Mouse (Mus musculus) gastrocnemius, adult 8-10 months (tissue): ENCODE results near the gene Adprhl2. TPM values are rescaled to one million over a fixed set of nuclear protein-coding genes. Genes with fewer than 3 reads are reported as not detected.

Experiments
- DNase-seq, 2 experiments: peaks; one replicate each; pipeline ENCODE4 v3.0.0; 2022; ENCODE audit warnings: low spot score in 2 of 2
- total RNA-seq, 4 experiments: library from RNA; stranded (reverse); gene quantifications; 2 replicates each; pipeline ENCODE4 v1.2.4; 2022

The Adprhl2 gene
- total RNA-seq, 4 experiments from 2014 or later, result 8.1 to 9.5 (median 9.0) TPM

- no peak for DNase-seq
Observed at GRCm38 (mm10) chr4:126273753-126274152, 47.8 kb downstream of the Adprhl2 start.

- no peak for DNase-seq
Observed at GRCm38 (mm10) chr4:126269292-126269691, 52.2 kb downstream of the Adprhl2 start.

Other genes with a start within 250 kb of the Adprhl2 start
- gene Lsm10, start 225.1 kb downstream of the Adprhl2 start, total RNA-seq, result 10 to 100 TPM in 1 of 4 experiments, 1 to 10 TPM in 3; 8.8 to 10.9 (median 9.4) TPM
- 100 to 1,000 TPM; 122 to 135 (median 128) TPM for gene Stk40, start 217.7 kb downstream of the Adprhl2 start, total RNA-seq
- 1 to 10 TPM; 2.0 to 4.9 (median 2.6) TPM for gene Eva1b, start 174.0 kb downstream of the Adprhl2 start, total RNA-seq
- gene Sh3d21, start 158.2 kb downstream of the Adprhl2 start, total RNA-seq, result under 1 TPM; 0.46 to 0.86 (median 0.68) TPM
- 100 to 1,000 TPM in 3 of 4 experiments, 10 to 100 TPM in 1; 95.8 to 107 (median 105) TPM for gene Thrap3, start 118.9 kb downstream of the Adprhl2 start, total RNA-seq
- 100 to 1,000 TPM; 138 to 195 (median 173) TPM for gene Map7d1, start 65.4 kb downstream of the Adprhl2 start, total RNA-seq
- 10 to 100 TPM; 19.7 to 23.2 (median 22.3) TPM for gene Trappc3, start 59.4 kb downstream of the Adprhl2 start, total RNA-seq
- gene Col8a2, start 34.9 kb downstream of the Adprhl2 start, total RNA-seq, result 1 to 10 TPM in 2 of 4 experiments, under 1 TPM in 2; 0.46 to 1.6 (median 1.1) TPM
- under 1 TPM in 3 of 4 experiments, not detected in 1; 0.17 to 0.87 (median 0.40) TPM for gene Tekt2, start 4.0 kb upstream of the Adprhl2 start, total RNA-seq
- 10 to 100 TPM in 1 of 4 experiments, 1 to 10 TPM in 3; 6.8 to 11.5 (median 8.0) TPM for gene Ago3, start 107.9 kb upstream of the Adprhl2 start, total RNA-seq
- 1 to 10 TPM; 5.1 to 6.8 (median 6.0) TPM for gene Ago1, start 146.9 kb upstream of the Adprhl2 start, total RNA-seq
- gene Ago4, start 211.8 kb upstream of the Adprhl2 start, total RNA-seq, result 1 to 10 TPM; 4.8 to 6.6 (median 5.5) TPM
- under 1 TPM in 1 of 4 experiments, not detected in 3; 0.10 TPM for gene Clspn, start 235.2 kb upstream of the Adprhl2 start, total RNA-seq